Mouse (Mus musculus) forebrain, embryonic 15.5 days (tissue): ENCODE measurements around the gene Lsp1. TPM values are rescaled to one million over a fixed set of nuclear protein-coding genes. Genes with fewer than 3 reads are reported as not detected.
A peak's percentile ranks its signal among the peaks of the same experiment; 100 is the strongest.

Experiments used
- ATAC-seq: fragments of 200-750 bp; cut with Nextera tagmentation; replicated peaks from 2 replicates; pipeline ENCODE4 v1.8.0; 2017; ENCODE audit warnings: mild to moderate bottlenecking, moderate TSS enrichment, moderate library complexity
- H3K27ac ChIP-seq: fragments of 300-500 bp; sonication (generic); replicated peaks from 2 replicates; pipeline ENCODE4 v1.5.1; 2015; ENCODE audit warnings: mild to moderate bottlenecking, inconsistent platforms
- H3K27me3 ChIP-seq: fragments of 300-500 bp; sonication (generic); 2 replicates; pipeline ENCODE4 v1.6.1; 2015; ENCODE audit warnings: inconsistent platforms
- H3K36me3 ChIP-seq: fragments of 300-500 bp; sonication (generic); 2 replicates; pipeline ENCODE4 v1.6.1; 2015; ENCODE audit warnings: mild to moderate bottlenecking, inconsistent platforms
- H3K4me1 ChIP-seq: fragments of 300-500 bp; sonication (generic); 2 replicates; pipeline ENCODE4 v1.6.1; 2015; ENCODE audit warnings: inconsistent platforms
- H3K4me2 ChIP-seq: fragments of 300-500 bp; sonication (generic); replicated peaks from 2 replicates; pipeline ENCODE4 v1.6.1; 2015; ENCODE audit warnings: mild to moderate bottlenecking, inconsistent platforms
- H3K4me3 ChIP-seq: fragments of 300-500 bp; sonication (generic); 2 replicates; pipeline ENCODE4 v1.5.1; 2015; ENCODE audit warnings: mild to moderate bottlenecking, inconsistent platforms
- H3K9ac ChIP-seq: fragments of 300-500 bp; sonication (generic); replicated peaks from 2 replicates; pipeline ENCODE4 v1.6.1; 2015; ENCODE audit warnings: mild to moderate bottlenecking, inconsistent platforms
- H3K9me3 ChIP-seq: fragments of 300-500 bp; sonication (generic); 2 replicates; pipeline ENCODE4 v1.6.1; 2016; ENCODE audit warnings: inconsistent platforms
- WGBS: fragments of 180-500 bp; shearing (Covaris S2); methylation state at CpG from one replicate; pipeline ENCODE4 v1.1.7; 2015; ENCODE audit warnings: mixed read lengths; 5-methylcytosine and 5-hydroxymethylcytosine counted together
- polyA plus RNA-seq: library from polyadenylated mRNA; unstranded; fragments of >200 nt; fragmentation: Nextera tagmentation; extraction: Ambion mirVana; gene quantifications from 2 replicates; pipeline ENCODE4 v1.2.1, GENCODE M21; 2015

Lsp1 gene
- polyA plus RNA-seq, result 3.6 and 4.2 TPM in 2 replicates

GRCm38 (mm10) chr7:142460636-142461077 is at the start of gene Lsp1:
TSS of gene Lsp1 (plus strand) at chr7:142460809.
- no peaks in the 10 kb centered on the region for H3K27me3 ChIP-seq
- H3K4me1 ChIP-seq, result peaks cover 16% of the 10 kb centered on the region
- no peaks in the 10 kb centered on the region for H3K9me3 ChIP-seq
- H3K27ac ChIP-seq, result no peak within 1 kb of the TSS
- no peak within 1 kb of the TSS for H3K4me3 ChIP-seq
- 93% methylated on average over 7 of the region's 7 CpGs for WGBS
- H3K9ac ChIP-seq, result no peak within 1 kb of the TSS
- no peak for ATAC-seq
- no peaks in the 10 kb centered on the region for H3K36me3 ChIP-seq
- H3K4me2 ChIP-seq, result no peak within 1 kb of the TSS

- no peaks in the 10 kb centered on the region for H3K36me3 ChIP-seq
- H3K4me1 ChIP-seq, result no peaks in the 10 kb centered on the region
- no peaks in the 10 kb centered on the region for H3K9me3 ChIP-seq
- no peak overlapping the region for H3K4me3 ChIP-seq
- H3K9ac ChIP-seq, result no peak overlapping the region
- H3K27me3 ChIP-seq, result no peaks in the 10 kb centered on the region
- no peak overlapping the region for H3K27ac ChIP-seq
- WGBS, result 96% methylated on average over 6 of the region's 6 CpGs
- H3K4me2 ChIP-seq, result no peak overlapping the region
- ATAC-seq, result no peak
Measured at GRCm38 (mm10) chr7:142413285-142413684, 47.3 kb upstream of the Lsp1 start.

- Histone ChIP-seq H3K36me3 (no peaks in the 10 kb centered on the region), H3K4me3 (no peak overlapping the region), H3K9ac (no peak overlapping the region), H3K4me1 (no peaks in the 10 kb centered on the region), H3K27me3 (no peaks in the 10 kb centered on the region), H3K9me3 (no peaks in the 10 kb centered on the region), H3K4me2 (no peak overlapping the region), H3K27ac (no peak overlapping the region)
- WGBS, result 48% methylated on average over 4 of the region's 4 CpGs
- no peak for ATAC-seq
Measured at GRCm38 (mm10) chr7:142415314-142415713, 45.3 kb upstream of the Lsp1 start.

- ATAC-seq, result no peak
- no peak overlapping the region for H3K4me2 ChIP-seq
Measured at GRCm38 (mm10) chr7:142416225-142416624, 44.4 kb upstream of the Lsp1 start.

GRCm38 (mm10) chr7:142418027-142418426 is 42.6 kb upstream of the Lsp1 start:
- WGBS, result 91% methylated on average over 2 of the region's 2 CpGs
- H3K27me3 ChIP-seq, result no peaks in the 10 kb centered on the region

More at GRCm38 (mm10) chr7:142416225-142416624, 44.4 kb upstream of the Lsp1 start:
- Histone ChIP-seq H3K27me3 (no peaks in the 10 kb centered on the region), H3K36me3 (no peaks in the 10 kb centered on the region), H3K9me3 (no peaks in the 10 kb centered on the region), H3K4me3 (no peak overlapping the region), H3K9ac (no peak overlapping the region), H3K27ac (no peak overlapping the region), H3K4me1 (no peaks in the 10 kb centered on the region)
- WGBS, result 81% methylated on average over 3 of the region's 3 CpGs

GRCm38 (mm10) chr7:142418679-142419078 is 41.9 kb upstream of the Lsp1 start:
- H3K36me3 ChIP-seq, result no peaks in the 10 kb centered on the region
- 89% methylated on average over 8 of the region's 8 CpGs for WGBS
- no peak overlapping the region for H3K4me3 ChIP-seq
- ATAC-seq, result no peak
- no peaks in the 10 kb centered on the region for H3K27me3 ChIP-seq
- no peaks in the 10 kb centered on the region for H3K4me1 ChIP-seq
- H3K27ac ChIP-seq, result no peak overlapping the region
- H3K9ac ChIP-seq, result no peak overlapping the region
- H3K9me3 ChIP-seq, result no peaks in the 10 kb centered on the region
- no peak overlapping the region for H3K4me2 ChIP-seq

More at GRCm38 (mm10) chr7:142418027-142418426, 42.6 kb upstream of the Lsp1 start:
- H3K4me2 ChIP-seq, result no peak overlapping the region
- H3K36me3 ChIP-seq, result no peaks in the 10 kb centered on the region
- no peak overlapping the region for H3K4me3 ChIP-seq
- H3K9ac ChIP-seq, result no peak overlapping the region
- no peak overlapping the region for H3K27ac ChIP-seq
- no peaks in the 10 kb centered on the region for H3K4me1 ChIP-seq
- ATAC-seq, result no peak
- no peaks in the 10 kb centered on the region for H3K9me3 ChIP-seq

- H3K9me3 ChIP-seq, result no peaks in the 10 kb centered on the region
- H3K4me2 ChIP-seq, result no peak overlapping the region
- H3K27me3 ChIP-seq, result no peaks in the 10 kb centered on the region
- WGBS, result 86% methylated on average over 5 of the region's 5 CpGs
- no peaks in the 10 kb centered on the region for H3K4me1 ChIP-seq
- no peak overlapping the region for H3K4me3 ChIP-seq
- no peak overlapping the region for H3K27ac ChIP-seq
- H3K36me3 ChIP-seq, result no peaks in the 10 kb centered on the region
- H3K9ac ChIP-seq, result no peak overlapping the region
- no peak for ATAC-seq
Measured at GRCm38 (mm10) chr7:142419887-142420286, 40.7 kb upstream of the Lsp1 start.

- H3K9ac ChIP-seq, result no peak overlapping the region
- ATAC-seq, result no peak
Measured at GRCm38 (mm10) chr7:142421826-142422225, 38.8 kb upstream of the Lsp1 start.

GRCm38 (mm10) chr7:142425641-142426213 is 34.9 kb upstream of the Lsp1 start:
- 55% methylated on average over 11 of the region's 11 CpGs for WGBS
- Histone ChIP-seq H3K9me3 (no peaks in the 10 kb centered on the region), H3K27me3 (no peaks in the 10 kb centered on the region), H3K4me3 (no peak overlapping the region), H3K9ac (no peak overlapping the region), H3K4me2 (no peak overlapping the region), H3K4me1 (peaks cover 8% of the 10 kb centered on the region), H3K27ac (no peak overlapping the region), H3K36me3 (no peaks in the 10 kb centered on the region)
- ATAC-seq, result no peak

More at GRCm38 (mm10) chr7:142421826-142422225, 38.8 kb upstream of the Lsp1 start:
- no peaks in the 10 kb centered on the region for H3K4me1 ChIP-seq
- H3K4me2 ChIP-seq, result no peak overlapping the region
- H3K9me3 ChIP-seq, result no peaks in the 10 kb centered on the region
- no peaks in the 10 kb centered on the region for H3K27me3 ChIP-seq
- no peaks in the 10 kb centered on the region for H3K36me3 ChIP-seq
- WGBS, result 74% methylated on average over 2 of the region's 2 CpGs
- no peak overlapping the region for H3K4me3 ChIP-seq
- no peak overlapping the region for H3K27ac ChIP-seq

- Histone ChIP-seq H3K27ac (no peak overlapping the region), H3K4me2 (no peak overlapping the region), H3K9me3 (no peaks in the 10 kb centered on the region), H3K4me1 (peaks cover 13% of the 10 kb centered on the region), H3K27me3 (no peaks in the 10 kb centered on the region), H3K36me3 (no peaks in the 10 kb centered on the region), H3K9ac (no peak overlapping the region), H3K4me3 (no peak overlapping the region)
- peak; percentile 36; the same call in 1 of the 2 replicates for ATAC-seq
- 3% methylated on average over 7 of the region's 7 CpGs for WGBS
Measured at GRCm38 (mm10) chr7:142428213-142428612, 32.4 kb upstream of the Lsp1 start.

GRCm38 (mm10) chr7:142430160-142430678 is 30.4 kb upstream of the Lsp1 start:
- H3K9me3 ChIP-seq, result no peaks in the 10 kb centered on the region
- 14% methylated on average over 12 of the region's 12 CpGs for WGBS
- H3K4me3 ChIP-seq, result no peak overlapping the region
- peak overlapping the region; percentile 39 for H3K27ac ChIP-seq
- H3K4me1 ChIP-seq, result peaks cover 13% of the 10 kb centered on the region
- H3K9ac ChIP-seq, result no peak overlapping the region
- H3K36me3 ChIP-seq, result no peaks in the 10 kb centered on the region
- peak; percentile 84 for ATAC-seq
- no peak overlapping the region for H3K4me2 ChIP-seq
- no peaks in the 10 kb centered on the region for H3K27me3 ChIP-seq

GRCm38 (mm10) chr7:142431106-142431505 is 29.5 kb upstream of the Lsp1 start:
- no peak overlapping the region for H3K4me3 ChIP-seq
- 84% methylated on average over 14 of the region's 14 CpGs for WGBS

GRCm38 (mm10) chr7:142433623-142434022 is 27.0 kb upstream of the Lsp1 start:
- H3K36me3 ChIP-seq, result no peaks in the 10 kb centered on the region
- H3K4me2 ChIP-seq, result no peak overlapping the region
- H3K9ac ChIP-seq, result no peak overlapping the region
- no peak overlapping the region for H3K27ac ChIP-seq
- no peak overlapping the region for H3K4me3 ChIP-seq
- no peaks in the 10 kb centered on the region for H3K27me3 ChIP-seq
- no peaks in the 10 kb centered on the region for H3K9me3 ChIP-seq
- 42% methylated on average over 19 of the region's 19 CpGs for WGBS
- ATAC-seq, result no peak
- H3K4me1 ChIP-seq, result peaks cover 13% of the 10 kb centered on the region

More at GRCm38 (mm10) chr7:142431106-142431505, 29.5 kb upstream of the Lsp1 start:
- no peak for ATAC-seq
- Histone ChIP-seq H3K36me3 (no peaks in the 10 kb centered on the region), H3K9ac (no peak overlapping the region), H3K4me1 (peaks cover 13% of the 10 kb centered on the region), H3K27me3 (no peaks in the 10 kb centered on the region), H3K9me3 (no peaks in the 10 kb centered on the region), H3K4me2 (no peak overlapping the region), H3K27ac (no peak overlapping the region)
